12 mouse cellular contexts compared by ENCODE assay signal in the genomic region with DNA sequence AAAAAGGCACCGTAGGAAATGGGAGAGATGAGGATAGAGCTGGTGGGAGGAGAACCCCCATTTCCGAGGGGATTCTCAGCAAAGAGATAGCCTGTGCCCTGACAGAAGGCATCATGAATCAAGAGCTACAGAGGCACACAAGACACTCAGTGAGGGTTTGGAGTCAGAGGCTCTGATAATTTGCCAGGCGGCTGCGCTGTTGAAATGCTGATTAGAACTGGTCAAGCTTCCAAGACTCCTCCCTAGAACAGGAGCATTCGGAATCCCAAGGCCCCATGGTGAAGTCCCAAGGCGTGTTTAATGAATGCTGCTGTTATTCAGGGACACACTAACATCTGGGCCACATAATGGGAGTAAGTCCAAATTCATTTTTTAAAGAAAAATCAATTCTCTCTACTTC. TPM values are rescaled to one million over a fixed set of nuclear protein-coding genes. Genes with fewer than 3 reads are reported as not detected.
A peak's percentile ranks its signal among the peaks of the same experiment; 100 is the strongest.
DNase-seq lines count a peak whose midpoint lies in the region; ATAC-seq and TF ChIP-seq lines count a peak whose summit lies in the region.
"Had no signal": no experiment of that assay in that cellular context is flagged by ENCODE, and none has a peak within 500 bp of the region (broad histone marks: within the 10 kb centered on the region; RNA-seq: fewer than 3 reads in every experiment).

No protein-coding gene starts in this region.

- H3K27ac ChIP-seq in heart, embryonic 10.5 days, result no peak overlapping the region
- H3K27ac ChIP-seq in ES-E14 (ENCODE audit: insufficient read depth, low read depth, low read length, poor library complexity, severe bottlenecking), result no peak overlapping the region
- H3K27ac ChIP-seq in hindbrain, embryonic 15.5 days (replicated peaks), result no peak overlapping the region
- H3K27ac ChIP-seq: liver, embryonic 14.5 days had no signal

- H3K36me3 ChIP-seq in heart, embryonic 10.5 days, result no peaks in the 10 kb centered on the region
- H3K36me3 ChIP-seq in ES-E14 (ENCODE audit: control insufficient read depth, insufficient read depth, low read length, poor library complexity, severe bottlenecking), result no peaks in the 10 kb centered on the region
- H3K36me3 ChIP-seq in hindbrain, embryonic 15.5 days, result no peaks in the 10 kb centered on the region
- H3K36me3 ChIP-seq: G1E had no signal

- 0 out of 2 replicates have a peak, but pooled peaks cover 3% of the 10 kb centered on the region for H3K4me1 ChIP-seq in heart, embryonic 10.5 days
- H3K4me1 ChIP-seq in ES-E14 (ENCODE audit: control insufficient read depth in 2 of 2, insufficient read depth in 2 of 2, low read length in 2 of 2, poor library complexity in 1 of 2), result peaks cover 3 to 4% of the 10 kb centered on the region in 2 experiments; a peak in 3 of 4 replicates
- peaks cover 6% of the 10 kb centered on the region; the same call in 1 of the 2 replicates for H3K4me1 ChIP-seq in hindbrain, embryonic 15.5 days (replicated peaks)

- in situ Hi-C loops in ES-E14 (cut with MboI; ENCODE audit: low sequenced_read_pairs in 2 of 2, unreplicated experiment in 2 of 2), result no loop called here

- 0 out of 2 replicates have a peak, but pooled peaks have one; percentile 24 for ATAC-seq in hindbrain, embryonic 15.5 days (ENCODE audit: low FRiP score, low read depth)
- ATAC-seq in activated CD4-positive, CD25-positive, alpha-beta regulatory T cell, adult 4 months, result no peak

- H3K9ac ChIP-seq in ES-E14 (ENCODE audit: insufficient read depth, low read depth, low read length, poor library complexity, severe bottlenecking), result no peak overlapping the region
- H3K9ac ChIP-seq in hindbrain, embryonic 15.5 days, result no peak overlapping the region
- H3K9ac ChIP-seq: liver, embryonic 14.5 days had no signal

- 35% methylated on average over 6 of the region's 6 CpGs for WGBS in heart, embryonic 10.5 days
- WGBS in hindbrain, embryonic 15.5 days, result 9% methylated on average over 6 of the region's 6 CpGs

- no peaks in the 10 kb centered on the region for H3K9me3 ChIP-seq in heart, embryonic 10.5 days
- H3K9me3 ChIP-seq in ES-E14 (ENCODE audit: control insufficient read depth, insufficient read depth, low read depth, low read length), result no peaks in the 10 kb centered on the region
- H3K9me3 ChIP-seq in hindbrain, embryonic 15.5 days, result no peaks in the 10 kb centered on the region
- H3K9me3 ChIP-seq: G1E had no signal

- peaks cover 3% of the 10 kb centered on the region; the same call in 1 of the 2 replicates for H3K27me3 ChIP-seq in heart, embryonic 10.5 days (ENCODE audit: insufficient read depth, poor library complexity, severe bottlenecking)
- no peaks in the 10 kb centered on the region for H3K27me3 ChIP-seq in hindbrain, embryonic 15.5 days

- H3K4me3 ChIP-seq in heart, embryonic 10.5 days, result no peak overlapping the region
- H3K4me3 ChIP-seq in ES-E14 (ENCODE audit: insufficient read depth in 1 of 2, low read depth in 1 of 2, low read length in 2 of 2, poor library complexity in 1 of 2, severe bottlenecking in 1 of 2), result no peak overlapping the region
- no peak overlapping the region for H3K4me3 ChIP-seq in hindbrain, embryonic 15.5 days

- no peak overlapping the region for H3K4me2 ChIP-seq in hindbrain, embryonic 15.5 days

- peak; percentile 26 to 29 for DNase-seq in heart, adult 18-20 months
- DNase-seq in heart, embryonic 10.5 days (ENCODE audit: low spot score), result no peak
- DNase-seq in ES-E14 (ENCODE audit: low read depth, low spot score) (peak; percentile 19), R1 (ENCODE audit: low read depth, low spot score) (peak; percentile 20)
- DNase-seq in layer of hippocampus, postnatal 36 days, result no peak

TF ChIP-seq in ES-E14, 5 proteins besides CTCF, POLR2A, EP300 and RAD21:
- TF ChIP-seq HCFC1 (IDR thresholded peaks at IDR 0.05; ENCODE audit: borderline replicate concordance, insufficient read depth, low read length) (no peak), ZC3H11A (IDR thresholded peaks at IDR 0.05; ENCODE audit: borderline replicate concordance, low read depth, low read length) (no peak), MAFK (IDR thresholded peaks at IDR 0.05; ENCODE audit: insufficient read depth, low read depth, low read length) (no peak), ZNF384 (IDR thresholded peaks at IDR 0.05; ENCODE audit: low read depth, low read length) (no peak), CHD2 (IDR thresholded peaks at IDR 0.05; ENCODE audit: low read depth, low read length) (no peak)

RNA-seq across cellular contexts. Expression of gene Mindy4b-ps, which starts 4.8 kb away (rescaled TPM):
- under 1 TPM; 0.23 to 0.40 TPM for total RNA-seq in heart, adult 18-20 months (2021)
- polyA plus RNA-seq in heart, embryonic 10.5 days (2016; fragmentation: Nextera tagmentation; extraction: Ambion mirVana), result not detected in 2 replicates
- total RNA-seq in ES-E14 (2012; rRNA removed), result not detected in 2 replicates
- polyA plus RNA-seq in hindbrain, embryonic 15.5 days (2015; fragmentation: Nextera tagmentation; extraction: Ambion mirVana), result 0.07 TPM in 1 of 2 replicates, not detected in the other
- total RNA-seq in layer of hippocampus, postnatal 36 days (2021), result 1 to 10 TPM; 1.3 to 1.4 TPM
- polyA plus RNA-seq in activated CD4-positive, CD25-positive, alpha-beta regulatory T cell, adult 4 months (2017; shearing (Covaris generic)), result not detected
- total RNA-seq: common myeloid progenitor, adult 5-6 weeks; megakaryocyte, adult 5-6 weeks had no signal
- polyA plus RNA-seq: G1E; large intestine, adult 2 months; liver, embryonic 14.5 days had no signal

Comparison
In these comparisons a context has a peak if more than half of its experiments do, and no peak if none do; other contexts are left out.
1. DNase-seq: peak in heart, adult 18-20 months (2 of 2), ES-E14 (single experiment) and R1 (single experiment); none in heart, embryonic 10.5 days (single experiment) and layer of hippocampus, postnatal 36 days (0 of 2).